Mouse (Mus musculus): Measurements from ENCODE around the gene Kansl1.

DNA sequence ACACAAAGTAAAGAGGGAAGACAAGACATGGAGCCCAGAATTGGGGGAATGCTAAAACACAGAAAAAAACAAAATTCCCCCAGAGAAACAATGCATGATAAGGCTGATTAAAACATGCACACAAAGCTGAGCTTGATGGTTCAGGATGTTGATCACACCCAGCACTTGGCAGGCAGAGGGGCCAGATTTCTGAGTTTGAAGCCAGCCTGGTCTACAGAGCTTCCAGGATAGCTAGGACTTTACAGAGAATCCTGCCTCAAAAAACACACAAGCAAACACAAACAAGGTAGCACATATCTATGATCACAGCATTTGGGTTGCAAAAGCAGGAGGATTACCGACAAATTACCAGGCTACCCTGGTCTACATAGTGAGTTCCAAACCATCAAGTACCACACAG is 23.6 kb downstream of the Kansl1 start:
- TF ChIP-seq POLR2A (IDR thresholded peaks at IDR 0.05; ENCODE audit: control insufficient read depth, low read depth, low read length) (no peak), CTCF (IDR thresholded peaks at IDR 0.05; ENCODE audit: control insufficient read depth, insufficient read depth, insufficient replicate concordance, low read depth, low read length) (no peak)
